Mouse (Mus musculus) liver, embryonic 14.5 days (tissue): ENCODE results near the gene Pdzk1ip1.

Experiments
- CTCF ChIP-seq: IDR thresholded peaks from 2 replicates; pipeline ENCODE4 v1.5.1; 2016; ENCODE audit warnings: antibody characterized with exemption, low read depth, control low read depth
- EP300 ChIP-seq: IDR thresholded peaks from 2 replicates; pipeline ENCODE4 v1.6.1; 2016; ENCODE audit warnings: antibody characterized with exemption, low read depth

DNA sequence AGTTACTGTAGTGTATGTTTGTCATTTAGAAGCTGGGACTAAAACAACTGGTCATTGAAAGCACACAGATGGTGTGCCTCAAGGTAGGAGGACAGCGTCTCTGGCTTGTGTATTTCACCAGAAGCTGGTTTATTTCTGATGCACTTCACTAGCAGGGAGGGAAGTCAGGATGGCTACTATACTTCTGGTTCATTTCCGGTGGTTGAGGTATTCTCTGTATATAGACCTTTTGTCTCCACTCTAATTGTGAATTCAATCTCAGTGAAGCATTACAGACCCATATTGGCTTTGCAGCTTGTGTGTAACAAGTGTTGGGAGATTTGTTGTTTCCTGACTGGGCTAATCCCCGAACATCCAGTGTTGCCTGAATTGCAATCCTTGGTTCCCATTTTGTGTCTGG, 27.8 kb upstream of the Pdzk1ip1 start:
- TF ChIP-seq CTCF (no peak), EP300 (no peak)
